Mouse (Mus musculus) cortical plate, adult 2 months (tissue): ENCODE results near the gene Otud5.

ENCODE experiments used
- CTCF ChIP-seq: fragments of 200-500 bp; IDR thresholded peaks from 2 replicates; pipeline ENCODE4 v1.5.1; 2011; ENCODE audit warnings: mild to moderate bottlenecking, control low read depth, low read length; ENCODE audit not compliant: insufficient read depth; ENCODE audit errors: extremely low read depth
- POLR2A ChIP-seq: fragments of 200-500 bp; IDR thresholded peaks from 2 replicates; pipeline ENCODE4 v1.6.1; 2011; ENCODE audit warnings: mild to moderate bottlenecking, low read length, control low read depth; ENCODE audit not compliant: insufficient read depth; ENCODE audit errors: extremely low read depth

DNA sequence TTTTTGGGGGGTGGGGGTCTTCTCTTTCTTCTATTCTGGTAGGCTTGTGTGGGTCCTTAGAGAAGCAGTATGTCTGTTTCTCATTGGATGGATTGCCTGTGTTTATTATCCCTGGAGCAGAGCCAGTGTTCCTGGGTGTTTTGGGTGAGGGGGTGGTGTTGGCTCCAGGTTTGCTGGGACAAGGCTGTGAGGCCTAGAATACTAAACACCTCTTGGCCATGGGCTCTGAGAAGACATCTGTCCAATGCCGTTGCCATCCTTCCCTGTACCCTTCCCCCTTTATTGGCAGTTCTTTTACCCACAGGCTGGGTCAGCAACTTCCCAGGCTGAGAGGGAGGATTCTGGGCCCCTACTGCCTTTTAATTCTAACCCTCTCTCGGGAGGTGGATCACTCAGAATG is 6.7 kb downstream of the Otud5 start:
- no peak for TF ChIP-seq POLR2A
- no peak for TF ChIP-seq CTCF
